Mouse (Mus musculus) layer of hippocampus, postnatal 25 days (tissue): ENCODE data around the gene Dnmt3c. TPM values are rescaled to one million over a fixed set of nuclear protein-coding genes. Genes with fewer than 3 reads are reported as not detected.
"Not testable (repeated sequence)": the region's sequence is repeated elsewhere in the genome, so short reads cannot be mapped to it uniquely, and the experiment has no call there.

ENCODE experiments used
- DNase-seq, 2 experiments: peaks; one replicate each; pipeline ENCODE4 v3.0.0; 2022; ENCODE audit warnings: mixed read lengths in 2 of 2, low spot score in 1 of 2; ENCODE audit errors: extremely low spot score in 1 of 2
- total RNA-seq, 2 experiments: library from RNA; stranded (reverse); gene quantifications; 2 replicates each; pipeline ENCODE4 v1.2.3; 2021

Gene Dnmt3c
- under 1 TPM in 1 of 2 experiments, not detected in 1; 0.23 TPM for total RNA-seq

- DNase-seq: no peak
Observed at GRCm38 (mm10) chr2:153696352-153696751, at the start of gene Dnmt3c. Dnmt3c (plus strand) TSS chr2:153696652.

DNA sequence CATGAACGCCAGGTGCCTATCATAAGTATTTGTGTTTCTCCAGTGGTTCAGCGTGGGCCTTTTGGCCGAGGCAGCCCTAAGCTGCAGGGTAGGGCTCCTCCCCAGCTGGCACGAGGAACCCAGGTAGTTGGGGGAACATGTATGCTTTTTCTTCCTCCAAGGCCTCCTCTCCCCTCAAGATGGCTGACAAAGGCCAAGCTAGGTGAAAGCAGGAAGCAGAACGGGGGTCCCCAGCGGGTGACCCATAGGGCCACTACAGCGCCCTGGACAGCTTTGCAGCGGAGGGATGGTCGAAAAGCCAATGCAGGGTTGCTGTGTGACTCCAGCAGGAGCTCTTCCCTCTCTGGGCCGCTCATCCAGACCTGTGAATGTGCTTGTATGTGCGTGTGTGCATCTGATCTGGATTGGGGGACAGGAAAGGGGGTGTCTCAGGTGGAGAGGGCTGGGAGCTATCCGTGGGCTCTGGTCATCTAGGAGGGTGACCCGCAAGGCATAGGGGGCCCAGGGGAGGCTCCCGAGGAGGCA lies 47.6 kb upstream of the Dnmt3c start:
- no peak for DNase-seq

DNA sequence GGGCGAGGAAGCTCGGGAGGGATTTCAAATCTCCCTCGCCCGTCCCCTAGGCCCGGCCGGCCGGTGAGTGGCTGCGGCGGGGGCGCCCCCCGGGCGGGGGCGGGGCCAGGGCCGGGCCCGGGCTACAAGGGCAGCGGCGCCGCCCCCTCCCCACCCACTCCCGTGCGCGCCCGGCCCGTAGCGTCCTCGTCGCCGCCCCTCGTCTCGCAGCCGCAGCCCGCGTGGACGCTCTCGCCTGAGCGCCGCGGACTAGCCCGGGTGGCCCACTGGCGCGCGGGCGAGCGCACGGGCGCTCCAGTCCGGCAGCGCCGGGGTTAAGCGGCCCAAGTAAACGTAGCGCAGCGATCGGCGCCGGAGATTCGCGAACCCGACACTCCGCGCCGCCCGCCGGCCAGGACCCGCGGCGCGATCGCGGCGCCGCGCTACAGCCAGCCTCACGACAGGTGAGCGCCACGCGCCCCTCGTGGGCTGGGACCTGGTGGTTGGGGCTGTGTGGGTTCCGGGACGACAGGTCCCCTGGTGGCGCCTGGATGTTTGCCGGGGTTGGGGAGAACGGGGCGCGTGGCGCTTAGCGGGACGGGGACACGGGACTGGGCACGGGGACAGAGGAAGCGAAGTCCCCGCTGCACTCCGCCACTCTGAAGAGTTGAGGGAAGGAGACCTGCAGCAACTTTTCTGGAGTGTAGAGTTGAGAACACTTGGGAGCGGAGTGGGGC lies 47.0 kb upstream of the Dnmt3c start, which contains the start of gene Dnmt3b:
Gene Dnmt3b, plus strand, starts transcription at position 153 of the 716 bp plus-strand sequence.
- DNase-seq: peak; percentile 31 to 32

GRCm38 (mm10) chr2:153650014-153650687 lies 46.3 kb upstream of the Dnmt3c start:
- no peak for DNase-seq

GRCm38 (mm10) chr2:153651681-153652080 lies 44.8 kb upstream of the Dnmt3c start:
- no peak for DNase-seq

DNA sequence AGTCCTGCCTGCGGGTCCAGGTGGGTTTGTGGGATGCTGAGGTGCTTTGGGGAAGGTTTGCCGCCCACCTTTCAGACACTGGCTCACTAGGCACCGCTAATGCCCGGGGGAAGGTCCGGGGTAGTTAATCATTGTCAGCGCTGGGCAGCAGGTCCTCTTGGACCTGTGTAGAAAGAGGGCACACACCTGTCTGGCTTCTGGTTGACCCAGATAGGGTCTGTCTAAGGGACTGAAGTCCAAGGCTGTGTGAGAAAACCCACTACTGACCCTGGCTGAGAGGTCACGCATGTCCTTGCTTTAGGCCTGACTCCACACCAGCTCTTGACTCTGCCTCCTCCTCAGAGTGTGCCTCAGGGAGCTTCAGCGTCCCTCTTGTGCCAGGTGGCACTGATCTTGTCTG lies 38.8 kb upstream of the Dnmt3c start:
- DNase-seq: not testable (repeated sequence)

DNA sequence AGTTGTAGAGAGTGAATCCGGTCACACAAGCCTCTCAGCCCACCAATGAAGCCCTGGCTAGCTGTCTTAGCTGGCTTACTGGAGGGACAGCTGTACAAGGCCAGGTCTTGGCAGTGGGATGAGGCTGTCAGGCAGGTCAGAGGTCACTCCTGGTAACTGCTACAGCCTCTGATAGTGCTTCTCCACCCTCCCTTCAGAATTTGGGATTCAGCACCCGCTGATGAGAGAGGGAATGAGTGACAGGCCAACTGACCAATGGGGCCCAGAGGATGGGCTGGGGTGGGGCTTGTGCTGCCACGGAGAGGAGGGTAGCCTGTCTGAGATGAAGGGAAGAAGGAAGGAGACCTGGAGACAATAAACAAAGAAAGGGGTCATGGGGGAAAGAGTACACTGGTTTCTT lies 35.8 kb upstream of the Dnmt3c start:
- no peak for DNase-seq

GRCm38 (mm10) chr2:153665401-153665800 lies 31.1 kb upstream of the Dnmt3c start:
- no peak for DNase-seq

- DNase-seq: peak in 1 of 2 experiments; percentile 17
Observed at GRCm38 (mm10) chr2:153668754-153669376, 27.6 kb upstream of the Dnmt3c start.

DNA sequence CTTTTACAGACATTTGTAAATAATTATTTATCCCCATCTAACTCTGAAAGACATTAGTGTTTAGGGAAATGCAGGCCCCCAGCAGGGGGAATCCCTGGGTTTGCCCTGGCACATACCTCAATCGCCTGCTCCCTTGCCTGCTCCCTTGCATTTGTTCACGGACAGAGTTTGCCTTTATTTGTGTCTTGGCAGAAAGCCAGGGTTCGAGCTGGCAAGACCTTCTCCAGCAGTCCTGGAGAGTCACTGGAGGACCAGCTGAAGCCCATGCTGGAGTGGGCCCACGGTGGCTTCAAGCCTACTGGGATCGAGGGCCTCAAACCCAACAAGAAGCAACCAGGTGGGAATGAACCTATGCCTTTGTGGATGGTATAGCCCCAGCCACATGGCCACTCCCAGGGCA lies 26.3 kb upstream of the Dnmt3c start:
- no peak for DNase-seq

DNA sequence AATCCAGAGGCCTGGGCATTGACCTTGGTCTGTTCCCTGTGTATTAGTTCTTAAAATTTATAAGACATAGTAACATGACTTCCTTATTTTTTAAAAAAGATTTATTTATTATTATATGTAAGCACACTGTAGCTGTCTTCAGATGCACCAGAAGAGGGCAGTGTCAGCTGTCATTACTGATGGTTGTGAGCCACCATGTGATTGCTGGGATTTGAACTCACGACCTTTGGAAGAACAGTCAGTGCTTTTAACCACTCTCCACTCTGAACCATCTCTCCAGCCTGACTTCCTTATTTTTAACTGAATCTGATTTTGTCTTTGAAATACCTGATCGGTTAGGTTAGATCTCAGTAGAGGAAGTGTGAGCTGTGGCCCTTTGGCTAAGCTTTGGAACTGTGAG lies 23.8 kb upstream of the Dnmt3c start:
- DNase-seq: no peak

DNA sequence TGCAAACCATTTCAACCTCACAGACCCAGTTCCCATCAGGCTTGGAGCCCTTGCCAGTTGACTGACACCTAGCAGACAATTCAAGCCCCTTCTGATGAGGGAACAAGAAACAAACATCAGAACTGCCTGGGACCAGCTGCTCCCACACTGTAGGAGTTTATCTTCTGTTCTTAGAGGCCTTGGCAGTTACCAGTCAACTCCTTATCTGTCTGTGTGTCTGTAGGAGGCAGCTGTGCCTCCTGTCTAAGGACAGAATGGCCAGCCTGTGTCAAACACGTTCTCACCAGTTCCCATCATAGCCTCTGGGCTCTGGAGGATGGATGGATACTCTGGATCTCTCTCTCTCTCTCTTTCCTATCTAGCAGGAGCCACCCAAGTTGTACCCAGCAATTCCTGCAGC lies 21.1 kb upstream of the Dnmt3c start:
- not testable (repeated sequence) for DNase-seq

DNA sequence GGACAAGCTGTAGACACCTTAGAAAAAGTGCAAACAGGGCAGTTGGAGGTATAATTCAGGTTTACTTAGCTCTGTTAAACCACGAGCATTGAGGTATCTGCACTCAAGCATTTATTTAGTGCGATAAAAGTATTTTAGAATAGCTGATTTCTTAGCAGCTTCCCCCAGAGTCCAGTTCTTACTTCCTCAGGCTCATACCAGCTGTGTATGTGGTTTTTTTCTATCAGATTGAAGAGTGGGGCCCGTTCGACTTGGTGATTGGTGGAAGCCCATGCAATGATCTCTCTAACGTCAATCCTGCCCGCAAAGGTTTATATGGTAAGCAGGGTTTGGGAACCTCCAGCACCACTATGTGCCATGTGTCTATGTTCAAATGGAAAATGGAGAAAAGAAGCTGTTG lies 19.5 kb upstream of the Dnmt3c start:
- no peak for DNase-seq

- DNase-seq: no peak
Observed at GRCm38 (mm10) chr2:153677550-153677949, 18.9 kb upstream of the Dnmt3c start.

DNA sequence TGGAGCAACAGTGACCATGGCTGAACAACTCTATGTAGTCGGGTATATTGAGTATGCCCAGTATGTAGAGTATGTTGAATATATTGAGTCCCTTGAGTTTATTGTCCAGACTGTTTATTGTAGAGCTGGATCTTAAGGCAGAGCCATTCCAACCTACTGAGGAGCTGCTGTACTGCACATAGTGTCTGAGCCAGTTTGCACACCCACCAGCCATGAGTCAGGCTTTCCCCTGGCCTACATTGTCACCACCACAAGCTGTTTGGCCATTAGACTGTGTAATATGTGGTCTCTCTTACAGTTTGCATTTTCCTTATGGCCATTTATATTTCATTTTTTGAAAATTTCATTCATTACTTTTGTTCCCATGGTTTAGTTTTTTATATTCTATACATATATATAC lies 16.5 kb upstream of the Dnmt3c start:
- no peak for DNase-seq

GRCm38 (mm10) chr2:153693413-153693812 lies 3.0 kb upstream of the Dnmt3c start:
- not testable (repeated sequence) for DNase-seq

DNA sequence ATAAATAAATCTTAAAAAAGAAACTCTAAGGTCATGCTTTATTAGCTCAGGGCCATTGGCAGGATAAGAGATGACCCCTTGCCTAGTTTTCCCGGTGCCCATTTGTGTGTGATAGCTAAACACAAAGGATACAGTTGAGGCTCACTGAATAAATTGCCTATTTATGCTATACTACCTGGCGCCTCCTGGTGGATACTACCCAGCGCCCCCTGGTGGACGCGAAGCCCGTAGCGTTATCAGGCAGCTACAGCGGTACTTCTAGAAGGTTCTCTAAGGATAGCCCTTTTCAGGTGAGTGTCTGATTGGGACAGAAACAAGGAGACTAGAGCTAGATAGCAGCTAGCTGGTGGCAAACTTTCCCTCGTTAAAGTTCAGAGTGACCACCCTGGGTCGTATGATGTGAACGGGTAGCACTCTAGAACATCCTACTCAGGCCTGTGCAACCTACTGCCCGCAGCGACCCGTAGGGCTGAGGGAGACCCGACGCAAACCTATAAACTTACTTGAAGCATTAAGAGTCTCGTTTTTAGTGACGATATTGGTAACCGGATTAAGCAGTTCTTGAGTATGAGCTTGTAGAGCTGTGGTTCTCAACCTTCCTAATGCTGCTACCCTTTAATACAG lies 1.9 kb upstream of the Dnmt3c start:
- DNase-seq: peak in 1 of 2 experiments; percentile 46

DNA sequence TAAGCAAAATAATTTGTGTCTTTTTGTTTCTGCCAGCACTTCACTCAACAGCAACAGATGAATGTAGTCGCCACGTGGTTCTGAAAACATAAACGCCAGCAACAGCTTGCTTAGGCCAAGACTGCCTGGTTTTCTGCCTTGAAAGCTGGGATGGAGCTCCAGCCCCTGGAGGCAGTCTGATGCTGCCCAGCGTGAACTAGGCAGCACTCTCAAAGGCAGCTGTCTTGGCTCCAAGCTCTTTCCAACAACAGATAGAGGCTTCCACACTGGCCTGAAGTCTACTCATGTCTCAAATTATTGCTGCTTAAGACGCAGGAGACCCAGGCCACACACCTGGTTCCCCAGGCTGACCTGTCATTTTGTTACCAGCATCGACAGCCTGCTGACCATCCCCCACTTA lies 6.9 kb downstream of the Dnmt3c start:
- DNase-seq: no peak

- DNase-seq: no peak
Observed at GRCm38 (mm10) chr2:153710701-153711330, 14.4 kb downstream of the Dnmt3c start.

DNA sequence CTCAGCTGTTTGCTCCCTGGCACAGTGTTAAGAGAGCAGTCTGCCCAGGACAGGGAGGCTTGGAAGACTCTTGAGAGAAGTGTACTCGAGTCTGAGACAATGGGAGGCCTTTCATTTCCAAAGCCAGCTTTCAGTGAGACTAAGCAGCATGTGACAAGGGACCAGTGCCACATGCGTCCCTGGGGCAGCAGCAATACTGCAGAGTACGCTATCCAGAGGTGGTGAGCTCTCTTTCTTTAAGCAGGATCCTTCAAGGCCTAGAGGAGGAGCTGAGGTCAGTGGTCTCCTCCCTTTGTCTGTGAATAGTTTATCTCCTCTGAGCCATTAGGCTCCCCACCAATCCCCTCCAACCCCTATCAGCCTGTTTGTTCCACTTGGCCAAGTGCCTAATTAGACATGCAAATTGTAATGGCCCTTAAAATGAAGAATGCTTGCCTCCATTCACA lies 16.2 kb downstream of the Dnmt3c start:
- peak; percentile 8 to 9 for DNase-seq
